Mouse (Mus musculus) embryonic facial prominence, embryonic 11.5 days (tissue): ENCODE data around the gene Vti1a. TPM values are rescaled to one million over a fixed set of nuclear protein-coding genes. Genes with fewer than 3 reads are reported as not detected.

Experiments
- ATAC-seq: fragments of 200-750 bp; cut with Nextera tagmentation; replicated peaks from 2 replicates; pipeline ENCODE4 v1.8.0; 2017; ENCODE audit warnings: low read depth; ENCODE audit not compliant: insufficient number of reproducible peaks, low FRiP score, low TSS enrichment
- DNase-seq: peaks from one replicate; pipeline ENCODE4 v3.0.0-alpha.2; 2015; ENCODE audit warnings: low spot score
- H3K27ac ChIP-seq: fragments of 300-500 bp; sonication (generic); replicated peaks from 2 replicates; pipeline ENCODE4 v1.5.1; 2014; ENCODE audit warnings: mild to moderate bottlenecking, low read depth, low read length, control low read depth
- H3K27me3 ChIP-seq: fragments of 300-500 bp; sonication (generic); 2 replicates; pipeline ENCODE4 v1.6.1; 2014; ENCODE audit warnings: mild to moderate bottlenecking, low read length, moderate library complexity, mixed read lengths; ENCODE audit not compliant: control insufficient read depth, insufficient read depth
- H3K36me3 ChIP-seq: fragments of 300-500 bp; sonication (generic); replicated peaks from 2 replicates; pipeline ENCODE4 v1.6.1; 2014; ENCODE audit warnings: low read depth, mild to moderate bottlenecking, low read length, moderate library complexity, mixed read lengths; ENCODE audit not compliant: control insufficient read depth, insufficient read depth
- H3K4me1 ChIP-seq: fragments of 300-500 bp; sonication (generic); 2 replicates; pipeline ENCODE4 v1.6.1; 2014; ENCODE audit warnings: low read length, mixed read lengths; ENCODE audit not compliant: control insufficient read depth, insufficient read depth
- H3K4me2 ChIP-seq: fragments of 300-500 bp; sonication (generic); 2 replicates; pipeline ENCODE4 v1.6.1; 2014; ENCODE audit warnings: low read depth, mild to moderate bottlenecking, control low read depth, low read length, moderate library complexity
- H3K4me3 ChIP-seq: fragments of 300-500 bp; sonication (generic); 2 replicates; pipeline ENCODE4 v1.5.1; 2014; ENCODE audit warnings: low read depth, low read length, control low read depth
- H3K9ac ChIP-seq: fragments of 300-500 bp; sonication (generic); replicated peaks from 2 replicates; pipeline ENCODE4 v1.6.1; 2014; ENCODE audit warnings: mild to moderate bottlenecking, control low read depth, low read length
- H3K9me3 ChIP-seq: fragments of 300-500 bp; sonication (generic); replicated peaks from 2 replicates; pipeline ENCODE4 v1.6.1; 2016; ENCODE audit warnings: mild to moderate bottlenecking, low read length, inconsistent platforms, mixed read lengths; ENCODE audit not compliant: control insufficient read depth
- WGBS: fragments of 180-500 bp; shearing (Covaris S2); extraction: QIAGEN DNeasy Blood & Tissue Kit; methylation state at CpG from one replicate; pipeline ENCODE4 v1.1.7; 2014; 5-methylcytosine and 5-hydroxymethylcytosine counted together
- polyA plus RNA-seq: library from polyadenylated mRNA; unstranded; fragments of >200 nt; fragmentation: Nextera tagmentation; extraction: Ambion mirVana; gene quantifications from 2 replicates; pipeline ENCODE4 v1.2.1, GENCODE M21; 2014

Gene Vti1a
- polyA plus RNA-seq, 1 experiment from 2014 or later, result 22.4 TPM

GRCm38 (mm10) chr19:55348187-55348586 lies 32.1 kb downstream of the Vti1a start:
- no peak overlapping the region for H3K9ac ChIP-seq
- no peaks in the 10 kb centered on the region; the same call in 1 of the 2 replicates for H3K4me1 ChIP-seq
- ATAC-seq (no peak), DNase-seq (no peak)
- no peaks in the 10 kb centered on the region for H3K9me3 ChIP-seq
- H3K36me3 ChIP-seq, result no peaks in the 10 kb centered on the region
- WGBS, result 86% methylated on average over 3 of the region's 3 CpGs
- no peak overlapping the region for H3K27ac ChIP-seq
- no peaks in the 10 kb centered on the region for H3K27me3 ChIP-seq
- H3K4me3 ChIP-seq, result no peak overlapping the region
- no peak overlapping the region for H3K4me2 ChIP-seq

- H3K9me3 ChIP-seq, result no peaks in the 10 kb centered on the region
- ATAC-seq (no peak), DNase-seq (peak; percentile 11)
- H3K27me3 ChIP-seq, result no peaks in the 10 kb centered on the region
- no peak overlapping the region for H3K4me3 ChIP-seq
- no peak overlapping the region for H3K4me2 ChIP-seq
- H3K36me3 ChIP-seq, result no peaks in the 10 kb centered on the region
- H3K4me1 ChIP-seq, result no peaks in the 10 kb centered on the region; the same call in 1 of the 2 replicates
- WGBS, result 69% methylated on average over 9 of the region's 9 CpGs
- no peak overlapping the region for H3K27ac ChIP-seq
- no peak overlapping the region for H3K9ac ChIP-seq
Measured at GRCm38 (mm10) chr19:55350673-55351378, 34.7 kb downstream of the Vti1a start.

GRCm38 (mm10) chr19:55362606-55363005 lies 46.5 kb downstream of the Vti1a start:
- Histone ChIP-seq H3K4me2 (no peak overlapping the region), H3K27me3 (no peaks in the 10 kb centered on the region), H3K9ac (no peak overlapping the region), H3K27ac (no peak overlapping the region), H3K4me1 (no peaks in the 10 kb centered on the region), H3K9me3 (no peaks in the 10 kb centered on the region), H3K36me3 (no peaks in the 10 kb centered on the region), H3K4me3 (no peak overlapping the region)
- DNase-seq, result no peak
- no peak for ATAC-seq
- 97% methylated on average over 9 of the region's 9 CpGs for WGBS

- no peak for DNase-seq
- H3K9ac ChIP-seq, result no peak overlapping the region
- no peak overlapping the region for H3K27ac ChIP-seq
- H3K4me2 ChIP-seq, result no peak overlapping the region
- no peaks in the 10 kb centered on the region for H3K27me3 ChIP-seq
- H3K36me3 ChIP-seq, result no peaks in the 10 kb centered on the region
- 63% methylated on average over 3 of the region's 3 CpGs for WGBS
- ATAC-seq, result no peak
- no peak overlapping the region for H3K4me3 ChIP-seq
- no peaks in the 10 kb centered on the region for H3K9me3 ChIP-seq
- no peaks in the 10 kb centered on the region for H3K4me1 ChIP-seq
Measured at GRCm38 (mm10) chr19:55369691-55370090, 53.6 kb downstream of the Vti1a start.

- H3K4me2 ChIP-seq, result no peak overlapping the region
- H3K27ac ChIP-seq, result no peak overlapping the region
- WGBS, result 68% methylated on average over 6 of the region's 6 CpGs
- no peak overlapping the region for H3K4me3 ChIP-seq
- no peaks in the 10 kb centered on the region for H3K27me3 ChIP-seq
- no peak for DNase-seq
- no peaks in the 10 kb centered on the region for H3K36me3 ChIP-seq
- H3K9ac ChIP-seq, result no peak overlapping the region
- H3K4me1 ChIP-seq, result no peaks in the 10 kb centered on the region
- no peaks in the 10 kb centered on the region for H3K9me3 ChIP-seq
- ATAC-seq, result no peak
Measured at GRCm38 (mm10) chr19:55376331-55376730, 60.2 kb downstream of the Vti1a start.

- no peaks in the 10 kb centered on the region for H3K27me3 ChIP-seq
- no peaks in the 10 kb centered on the region for H3K4me1 ChIP-seq
- WGBS, result 90% methylated on average over 4 of the region's 4 CpGs
- H3K36me3 ChIP-seq, result no peaks in the 10 kb centered on the region
- no peak for ATAC-seq
- no peak overlapping the region for H3K9ac ChIP-seq
- no peak for DNase-seq
- H3K27ac ChIP-seq, result no peak overlapping the region
- H3K4me3 ChIP-seq, result no peak overlapping the region
- no peaks in the 10 kb centered on the region for H3K9me3 ChIP-seq
- H3K4me2 ChIP-seq, result no peak overlapping the region
Measured at GRCm38 (mm10) chr19:55377465-55377864, 61.4 kb downstream of the Vti1a start.

GRCm38 (mm10) chr19:55378884-55379283 lies 62.8 kb downstream of the Vti1a start:
- H3K9me3 ChIP-seq, result no peaks in the 10 kb centered on the region
- H3K9ac ChIP-seq, result no peak overlapping the region
- no peak overlapping the region for H3K27ac ChIP-seq
- WGBS, result 65% methylated on average over 2 of the region's 2 CpGs
- DNase-seq (no peak), ATAC-seq (no peak)
- H3K4me3 ChIP-seq, result no peak overlapping the region
- H3K36me3 ChIP-seq, result no peaks in the 10 kb centered on the region
- H3K4me2 ChIP-seq, result no peak overlapping the region
- H3K27me3 ChIP-seq, result no peaks in the 10 kb centered on the region
- no peaks in the 10 kb centered on the region for H3K4me1 ChIP-seq

- 13% methylated on average over 12 of the region's 12 CpGs for WGBS
- DNase-seq (peak; percentile 67), ATAC-seq (no peak)
- no peaks in the 10 kb centered on the region for H3K27me3 ChIP-seq
- no peak overlapping the region for H3K27ac ChIP-seq
- no peaks in the 10 kb centered on the region for H3K9me3 ChIP-seq
- H3K9ac ChIP-seq, result no peak overlapping the region
- H3K36me3 ChIP-seq, result no peaks in the 10 kb centered on the region
- H3K4me2 ChIP-seq, result no peak overlapping the region
- no peak overlapping the region for H3K4me3 ChIP-seq
- no peaks in the 10 kb centered on the region for H3K4me1 ChIP-seq
Measured at GRCm38 (mm10) chr19:55380764-55381163, 64.7 kb downstream of the Vti1a start.
